Mouse (Mus musculus): ENCODE measurements around the gene Fras1. TPM values are rescaled to one million over a fixed set of nuclear protein-coding genes. Genes with fewer than 3 reads are reported as not detected.
A peak's percentile ranks its signal among the peaks of the same experiment; 100 is the strongest.

The Fras1 gene
- total RNA-seq, 2 experiments from 2014 or later = 17.5 to 20.3 TPM

- no peak for DNase-seq (ENCODE audit: low spot score in 2 of 2)
Measured at GRCm38 (mm10) chr5:96641297-96641696, 267.5 kb downstream of the Fras1 start.

- no peak for DNase-seq (ENCODE audit: low spot score in 2 of 2)
Measured at GRCm38 (mm10) chr5:96675676-96676075, 301.9 kb downstream of the Fras1 start.

GRCm38 (mm10) chr5:96677498-96677897 lies 303.7 kb downstream of the Fras1 start:
- DNase-seq (ENCODE audit: low spot score in 2 of 2) = peak; percentile 13 to 26

- DNase-seq (ENCODE audit: low spot score in 2 of 2) = no peak
Measured at GRCm38 (mm10) chr5:96681085-96681484, 307.3 kb downstream of the Fras1 start.

GRCm38 (mm10) chr5:96682777-96683176 lies 309.0 kb downstream of the Fras1 start:
- no peak for DNase-seq (ENCODE audit: low spot score in 2 of 2)

- no peak for DNase-seq (ENCODE audit: low spot score in 2 of 2)
Measured at GRCm38 (mm10) chr5:96688885-96689284, 315.1 kb downstream of the Fras1 start.

GRCm38 (mm10) chr5:96698972-96699371 lies 325.2 kb downstream of the Fras1 start:
- DNase-seq (ENCODE audit: low spot score in 2 of 2) = no peak

GRCm38 (mm10) chr5:96702706-96703625 lies 329.2 kb downstream of the Fras1 start:
- DNase-seq (ENCODE audit: low spot score in 2 of 2) = peak in 1 of 2 experiments; percentile 16

- no peak for DNase-seq (ENCODE audit: low spot score in 2 of 2)
Measured at GRCm38 (mm10) chr5:96708515-96708914, 334.8 kb downstream of the Fras1 start.

GRCm38 (mm10) chr5:96712089-96712684 lies 338.4 kb downstream of the Fras1 start:
- DNase-seq (ENCODE audit: low spot score in 2 of 2) = no peak

- DNase-seq (ENCODE audit: low spot score in 2 of 2) = no peak
Measured at GRCm38 (mm10) chr5:96712799-96713198, 339.0 kb downstream of the Fras1 start.

- DNase-seq (ENCODE audit: low spot score in 2 of 2) = no peak
Measured at GRCm38 (mm10) chr5:96716273-96717034, 342.7 kb downstream of the Fras1 start.

GRCm38 (mm10) chr5:96717690-96718089 lies 343.9 kb downstream of the Fras1 start:
- no peak for DNase-seq (ENCODE audit: low spot score in 2 of 2)

- no peak for DNase-seq (ENCODE audit: low spot score in 2 of 2)
Measured at GRCm38 (mm10) chr5:96718601-96719000, 344.8 kb downstream of the Fras1 start.

- no peak for DNase-seq (ENCODE audit: low spot score in 2 of 2)
Measured at GRCm38 (mm10) chr5:96719221-96719620, 345.5 kb downstream of the Fras1 start.

- DNase-seq (ENCODE audit: low spot score in 2 of 2) = no peak
Measured at GRCm38 (mm10) chr5:96722690-96723089, 348.9 kb downstream of the Fras1 start.

- no peak for DNase-seq (ENCODE audit: low spot score in 2 of 2)
Measured at GRCm38 (mm10) chr5:96739138-96739878, 365.6 kb downstream of the Fras1 start.

- DNase-seq (ENCODE audit: low spot score in 2 of 2) = no peak
Measured at GRCm38 (mm10) chr5:96747195-96747984, 373.6 kb downstream of the Fras1 start.

GRCm38 (mm10) chr5:96757615-96758014 lies 383.9 kb downstream of the Fras1 start:
- DNase-seq (ENCODE audit: low spot score in 2 of 2) = no peak

- no peak for DNase-seq (ENCODE audit: low spot score in 2 of 2)
Measured at GRCm38 (mm10) chr5:96762021-96762420, 388.3 kb downstream of the Fras1 start.

Measured in layer of hippocampus, postnatal 10 days (tissue).